Mouse (Mus musculus) heart, embryonic 14.5 days (tissue): ENCODE results near the gene P2rx5. TPM values are rescaled to one million over a fixed set of nuclear protein-coding genes. Genes with fewer than 3 reads are reported as not detected.

Source experiments
- ATAC-seq: fragments of 200-750 bp; cut with Nextera tagmentation; 2 replicates; pipeline ENCODE4 v1.8.0; 2017; ENCODE audit warnings: low read depth, moderate TSS enrichment; ENCODE audit not compliant: insufficient number of reproducible peaks, insufficient read depth, low FRiP score
- H3K27ac ChIP-seq, 2 experiments: fragments of 200-500 bp in 1 of 2; fragments of 300-500 bp in 1 of 2; sonication (generic) in 1 of 2; replicated peaks in 1 of 2; 2 replicates each; pipeline ENCODE4 v1.5.1; 2012 to 2014; ENCODE audit warnings: low read depth in 2 of 2, low read length in 2 of 2, control low read depth in 1 of 2, mild to moderate bottlenecking in 1 of 2, mixed read lengths in 1 of 2; ENCODE audit not compliant: control insufficient read depth in 1 of 2, insufficient read depth in 1 of 2
- H3K27me3 ChIP-seq: fragments of 300-500 bp; sonication (generic); 2 replicates; pipeline ENCODE4 v1.6.1; 2014; ENCODE audit warnings: mild to moderate bottlenecking, low read length, control low read depth; ENCODE audit not compliant: control insufficient read depth, insufficient read depth
- H3K36me3 ChIP-seq: fragments of 300-500 bp; sonication (generic); 2 replicates; pipeline ENCODE4 v1.6.1; 2014; ENCODE audit warnings: mild to moderate bottlenecking, control low read depth, low read length, mixed read lengths; ENCODE audit not compliant: control insufficient read depth, insufficient read depth
- H3K4me1 ChIP-seq, 2 experiments: fragments of 200-500 bp in 1 of 2; fragments of 300-500 bp in 1 of 2; sonication (generic) in 1 of 2; 2 replicates each; pipeline ENCODE4 v1.6.1; 2012 to 2014; ENCODE audit warnings: low read length in 2 of 2, control low read depth in 1 of 2, mixed read lengths in 1 of 2; ENCODE audit not compliant: control insufficient read depth in 2 of 2, insufficient read depth in 2 of 2
- H3K4me2 ChIP-seq: fragments of 300-500 bp; sonication (generic); 2 replicates; pipeline ENCODE4 v1.6.1; 2014; ENCODE audit warnings: mild to moderate bottlenecking, low read length
- H3K4me3 ChIP-seq, 2 experiments: fragments of 200-500 bp in 1 of 2; fragments of 300-500 bp in 1 of 2; sonication (generic) in 1 of 2; 2 replicates each; pipeline ENCODE4 v1.5.1; 2012 to 2014; ENCODE audit warnings: low read length in 2 of 2, mild to moderate bottlenecking in 2 of 2, control low read depth in 1 of 2, low read depth in 1 of 2, moderate library complexity in 1 of 2; ENCODE audit not compliant: control insufficient read depth in 1 of 2, insufficient read depth in 1 of 2
- H3K9ac ChIP-seq: fragments of 300-500 bp; sonication (generic); 2 replicates; pipeline ENCODE4 v1.6.1; 2014; ENCODE audit warnings: mild to moderate bottlenecking, low read length
- H3K9me3 ChIP-seq: fragments of 300-500 bp; sonication (generic); 2 replicates; pipeline ENCODE4 v1.6.1; 2016; ENCODE audit warnings: low read length, control low read depth; ENCODE audit not compliant: control insufficient read depth
- WGBS: fragments of 180-500 bp; shearing (Covaris S2); extraction: QIAGEN DNeasy Blood & Tissue Kit; methylation state at CpG from one replicate; pipeline ENCODE4 v1.1.7; 2014; 5-methylcytosine and 5-hydroxymethylcytosine counted together
- polyA plus RNA-seq: library from polyadenylated mRNA; unstranded; fragments of >200 nt; fragmentation: Nextera tagmentation; extraction: Ambion mirVana; gene quantifications from 2 replicates; pipeline ENCODE4 v1.2.1, GENCODE M21; 2014

P2rx5 gene
- polyA plus RNA-seq, 1 experiment from 2014 or later: 1.3 TPM

GRCm38 (mm10) chr11:73137116-73137515 lies 23.1 kb upstream of the P2rx5 start:
- Histone ChIP-seq H3K4me1 (peaks cover 7 to 28% of the 10 kb centered on the region in 2 experiments), H3K9ac (peak overlapping the region; percentile 86), H3K4me2 (peak overlapping the region; percentile 87), H3K9me3 (no peaks in the 10 kb centered on the region), H3K27ac (peak overlapping the region in 1 of 2 experiments; percentile 6; a peak in 1 of 4 replicates), H3K36me3 (peaks cover 23% of the 10 kb centered on the region), H3K4me3 (peak overlapping the region; percentile 84 to 89), H3K27me3 (no peaks in the 10 kb centered on the region)
- no peak for ATAC-seq
- 21% methylated on average over 11 of the region's 11 CpGs for WGBS

DNA sequence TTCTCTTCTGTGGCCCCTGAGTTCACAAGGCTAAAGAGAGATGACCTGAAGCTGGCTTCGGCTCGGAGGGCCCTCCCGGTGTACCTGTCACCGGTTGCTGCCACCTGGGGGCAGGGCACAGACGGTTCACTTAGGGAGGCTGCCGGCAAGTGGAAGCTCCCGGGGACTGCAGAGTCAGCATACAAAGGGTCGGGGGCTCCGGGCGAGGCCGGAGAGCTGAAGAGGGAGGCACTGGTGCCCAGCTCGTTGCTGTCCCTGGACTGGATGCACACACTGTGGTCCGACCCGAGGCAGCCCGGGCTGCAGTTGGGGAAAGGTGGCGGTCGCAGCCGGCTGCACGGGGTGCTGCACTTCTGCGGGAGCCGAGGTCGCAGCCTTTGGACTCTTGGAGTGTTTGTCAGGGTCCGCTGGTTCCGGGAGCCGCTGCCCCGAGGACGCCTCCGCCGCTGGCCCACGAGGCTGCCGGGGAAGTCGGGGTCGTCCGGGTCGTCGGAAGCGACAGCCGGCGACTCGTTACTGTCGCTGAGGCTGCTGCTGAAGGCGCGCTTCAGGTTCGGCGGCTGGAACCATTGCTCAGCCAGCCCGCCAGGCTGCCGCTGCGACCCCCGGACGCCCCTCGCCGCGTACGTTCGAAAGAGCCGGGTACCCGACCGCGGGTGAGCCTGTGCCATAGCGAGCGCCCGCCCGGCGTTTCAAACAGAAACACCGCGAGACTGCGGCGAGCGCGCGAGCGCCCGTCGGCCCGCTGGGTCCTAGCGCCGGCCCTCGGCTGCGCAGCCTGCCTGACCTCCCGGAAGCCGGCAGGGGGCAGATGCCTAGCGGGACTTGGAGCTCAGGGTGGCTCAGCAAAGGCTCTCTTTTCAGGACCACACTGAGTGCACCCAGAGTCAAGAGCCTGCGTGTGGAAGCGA lies 22.4 kb upstream of the P2rx5 start, which contains the start of gene Haspin:
Gene Haspin (minus strand): TSS at position 704 of the 911 bp plus-strand sequence.
- Histone ChIP-seq H3K27me3 (no peaks in the 10 kb centered on the region), H3K36me3 (peaks cover 18% of the 10 kb centered on the region), H3K4me1 (peaks cover 7 to 28% of the 10 kb centered on the region in 2 experiments), H3K9ac (peak within 1 kb of the TSS; percentile 86), H3K9me3 (no peaks in the 10 kb centered on the region), H3K4me2 (peak within 1 kb of the TSS; percentile 87), H3K27ac (peak within 1 kb of the TSS in 1 of 2 experiments; percentile 6; a peak in 1 of 4 replicates), H3K4me3 (peak within 1 kb of the TSS; percentile 84 to 89)
- peak; percentile 85 for ATAC-seq
- WGBS: under 1% methylated on average over 81 of the region's 84 CpGs

GRCm38 (mm10) chr11:73144261-73144681 lies 15.9 kb upstream of the P2rx5 start:
- 30% methylated on average over 1 of the region's 1 CpGs for WGBS
- no peaks in the 10 kb centered on the region for H3K9me3 ChIP-seq
- H3K27ac ChIP-seq: no peak overlapping the region
- no peaks in the 10 kb centered on the region for H3K36me3 ChIP-seq
- H3K4me3 ChIP-seq: no peak overlapping the region
- ATAC-seq: no peak
- no peaks in the 10 kb centered on the region for H3K27me3 ChIP-seq
- peaks cover 0 to 7% of the 10 kb centered on the region in 2 experiments; a peak in 2 of 4 replicates for H3K4me1 ChIP-seq
- H3K4me2 ChIP-seq: no peak overlapping the region
- H3K9ac ChIP-seq: no peak overlapping the region

GRCm38 (mm10) chr11:73146026-73146974 lies 13.9 kb upstream of the P2rx5 start:
- no peak for ATAC-seq
- Histone ChIP-seq H3K4me2 (no peak overlapping the region), H3K27me3 (no peaks in the 10 kb centered on the region), H3K27ac (no peak overlapping the region), H3K36me3 (no peaks in the 10 kb centered on the region), H3K4me1 (peaks cover 0 to 7% of the 10 kb centered on the region in 2 experiments; a peak in 2 of 4 replicates), H3K9ac (no peak overlapping the region), H3K4me3 (no peak overlapping the region), H3K9me3 (no peaks in the 10 kb centered on the region)
- 56% methylated on average over 11 of the region's 11 CpGs for WGBS

- WGBS: 40% methylated on average over 7 of the region's 7 CpGs
- Histone ChIP-seq H3K4me3 (no peak overlapping the region), H3K4me1 (peaks cover 0 to 7% of the 10 kb centered on the region in 2 experiments; a peak in 2 of 4 replicates), H3K36me3 (no peaks in the 10 kb centered on the region), H3K9ac (no peak overlapping the region), H3K4me2 (no peak overlapping the region), H3K9me3 (no peaks in the 10 kb centered on the region), H3K27ac (no peak overlapping the region), H3K27me3 (no peaks in the 10 kb centered on the region)
- no peak for ATAC-seq
These were observed 13.3 kb upstream of the P2rx5 start for GRCm38 (mm10) chr11:73146975-73147365.

DNA sequence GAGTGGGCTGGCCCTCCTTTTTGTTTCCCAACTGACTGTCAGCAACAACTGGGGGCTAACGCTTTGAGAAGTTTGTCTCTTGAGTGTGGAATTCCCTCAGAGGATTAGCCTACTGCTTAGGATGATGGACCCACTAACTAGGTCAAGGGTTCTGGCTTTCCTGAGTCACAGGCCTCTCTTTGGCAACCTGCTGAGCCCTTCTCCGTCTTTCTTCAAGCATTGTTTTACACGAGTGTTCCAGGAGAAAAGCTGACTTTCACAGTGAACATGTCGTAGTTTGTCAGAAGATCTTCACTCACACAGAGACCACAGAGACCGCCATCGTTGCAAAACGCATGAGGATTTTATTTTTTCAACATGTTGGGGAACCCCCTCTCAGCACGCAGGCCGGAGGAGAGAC lies 12.0 kb upstream of the P2rx5 start:
- Histone ChIP-seq H3K4me3 (no peak overlapping the region), H3K27me3 (no peaks in the 10 kb centered on the region), H3K36me3 (no peaks in the 10 kb centered on the region), H3K9me3 (no peaks in the 10 kb centered on the region), H3K9ac (no peak overlapping the region), H3K4me2 (no peak overlapping the region), H3K27ac (no peak overlapping the region), H3K4me1 (peaks cover 0 to 7% of the 10 kb centered on the region in 2 experiments; a peak in 2 of 4 replicates)
- 79% methylated on average over 9 of the region's 9 CpGs for WGBS
- no peak for ATAC-seq

- Histone ChIP-seq H3K4me2 (no peak overlapping the region), H3K4me1 (peaks cover 0 to 5% of the 10 kb centered on the region in 2 experiments; a peak in 1 of 4 replicates)
These were observed 5.2 kb upstream of the P2rx5 start for GRCm38 (mm10) chr11:73155071-73155470.

More at GRCm38 (mm10) chr11:73155071-73155470, 5.2 kb upstream of the P2rx5 start:
- H3K36me3 ChIP-seq: no peaks in the 10 kb centered on the region
- no peak overlapping the region for H3K27ac ChIP-seq
- H3K27me3 ChIP-seq: peaks cover 14% of the 10 kb centered on the region
- WGBS: 70% methylated on average over 6 of the region's 6 CpGs
- H3K9me3 ChIP-seq: no peaks in the 10 kb centered on the region
- no peak overlapping the region for H3K9ac ChIP-seq
- H3K4me3 ChIP-seq: no peak overlapping the region
- no peak for ATAC-seq
